Mouse (Mus musculus) right cerebral cortex, postnatal 4 days (tissue): ENCODE results near the gene Tlr9.

Experiments used
- DNase-seq: peaks from one replicate; pipeline ENCODE4 v3.0.0-alpha.2; 2022

Gene Tlr9

DNA sequence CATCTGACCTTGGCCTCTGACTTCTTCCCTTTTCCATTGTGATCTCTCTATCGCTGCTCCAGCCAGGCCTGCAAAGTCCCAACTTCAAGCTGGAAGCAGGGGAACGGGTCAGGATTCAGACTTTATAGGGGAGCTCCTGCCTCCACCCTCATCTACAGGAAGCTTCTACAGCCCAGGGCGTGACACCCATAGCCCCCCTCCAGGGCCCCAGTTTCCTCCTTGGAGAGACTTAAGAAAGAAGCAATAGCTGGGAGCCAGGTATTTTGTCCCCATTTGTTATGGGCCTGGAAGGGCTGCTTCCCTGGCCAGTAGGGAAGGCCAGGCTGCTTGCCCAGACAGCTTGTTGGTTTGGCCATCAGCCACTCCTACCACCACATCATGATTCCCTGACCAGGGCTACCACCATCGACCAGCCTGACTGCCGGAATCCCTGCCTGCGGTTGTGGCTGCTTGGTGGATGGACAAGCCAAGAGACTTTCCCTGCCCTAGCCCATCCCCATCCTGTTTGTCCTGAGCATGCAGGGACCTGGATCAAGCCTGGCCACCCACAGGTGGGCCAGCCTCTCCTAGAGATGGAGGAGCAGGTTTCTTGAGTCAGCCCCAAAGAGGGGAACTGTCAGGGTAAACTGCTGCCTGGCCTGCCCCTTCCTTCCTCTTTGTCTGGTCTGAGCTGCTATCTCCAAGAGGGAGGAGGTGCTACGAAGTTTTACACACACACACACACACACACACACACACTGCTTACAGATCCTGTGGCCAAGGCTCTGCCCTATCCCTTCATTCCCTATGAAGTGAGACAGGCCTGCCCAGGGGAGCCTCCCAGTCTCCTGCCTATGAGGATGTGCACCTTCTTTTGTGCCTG is 18.2 kb upstream of the Tlr9 start:
- no peak for DNase-seq

DNA sequence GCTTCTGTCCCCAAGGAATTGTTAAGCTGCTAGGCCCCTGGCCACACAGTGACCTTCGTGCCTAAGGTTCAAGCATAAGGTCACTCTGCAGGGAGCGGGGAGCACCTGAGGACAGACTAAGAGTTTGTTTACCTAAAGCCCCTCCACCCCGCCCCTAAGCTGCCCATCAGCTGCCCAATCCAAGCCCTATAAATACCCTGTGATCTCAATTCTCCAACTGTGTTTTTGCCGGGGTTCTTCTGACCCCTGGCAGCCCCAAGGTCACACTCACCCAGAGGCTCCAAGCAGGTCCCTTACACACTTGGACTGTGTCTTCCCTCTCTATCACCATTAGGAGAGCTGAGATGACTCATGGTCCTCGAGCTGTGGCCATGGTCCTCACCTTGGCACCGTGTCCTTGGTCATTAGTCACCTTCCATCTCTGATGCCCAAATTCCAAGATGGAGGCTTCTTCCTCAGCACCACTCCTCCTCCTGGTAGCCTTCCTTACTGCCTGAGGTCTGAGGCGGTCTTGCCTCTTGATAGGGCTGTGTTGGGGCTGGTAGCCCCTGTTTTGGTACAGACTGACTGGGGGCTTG is 16.6 kb upstream of the Tlr9 start:
- DNase-seq = no peak

DNA sequence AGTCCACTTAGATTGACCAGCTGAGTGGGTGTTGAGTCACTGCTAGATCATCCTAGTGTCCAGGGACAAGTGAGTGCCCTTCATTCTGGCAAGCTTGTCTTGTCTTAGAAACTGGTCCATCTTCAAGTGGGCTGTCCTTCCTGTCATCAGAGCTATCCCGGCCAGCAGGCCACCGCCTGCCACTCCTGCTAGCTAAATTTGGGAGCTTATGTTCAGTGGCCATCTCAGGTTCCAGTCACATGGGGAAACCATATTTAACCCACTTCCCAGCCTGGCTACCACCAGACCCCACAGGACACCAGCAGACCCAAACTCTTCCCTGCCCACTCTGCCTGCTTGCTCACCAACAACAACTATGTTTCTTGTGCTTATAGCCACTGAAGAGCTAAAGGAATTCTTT is 15.9 kb upstream of the Tlr9 start:
- no peak for DNase-seq

DNA sequence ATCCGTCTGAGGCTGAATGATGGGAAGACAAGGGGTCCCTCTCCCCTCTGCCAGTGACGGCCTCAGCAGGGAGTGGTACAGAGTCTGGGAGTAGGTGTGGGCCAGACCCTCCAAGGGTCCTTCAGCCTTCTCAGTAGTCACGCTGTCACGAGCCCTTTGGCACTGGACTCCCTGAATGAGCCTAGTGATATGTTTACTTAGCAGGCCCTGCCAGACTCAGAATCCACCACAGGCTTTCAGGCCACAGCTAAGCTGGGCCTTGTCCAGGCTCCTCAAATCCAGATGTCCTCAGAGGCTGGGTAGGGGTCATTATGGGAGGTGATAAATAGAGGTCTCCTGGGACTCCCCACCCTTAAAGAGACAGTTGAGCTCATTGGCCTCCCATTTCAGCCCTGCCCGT is 14.2 kb upstream of the Tlr9 start:
- no peak for DNase-seq

DNA sequence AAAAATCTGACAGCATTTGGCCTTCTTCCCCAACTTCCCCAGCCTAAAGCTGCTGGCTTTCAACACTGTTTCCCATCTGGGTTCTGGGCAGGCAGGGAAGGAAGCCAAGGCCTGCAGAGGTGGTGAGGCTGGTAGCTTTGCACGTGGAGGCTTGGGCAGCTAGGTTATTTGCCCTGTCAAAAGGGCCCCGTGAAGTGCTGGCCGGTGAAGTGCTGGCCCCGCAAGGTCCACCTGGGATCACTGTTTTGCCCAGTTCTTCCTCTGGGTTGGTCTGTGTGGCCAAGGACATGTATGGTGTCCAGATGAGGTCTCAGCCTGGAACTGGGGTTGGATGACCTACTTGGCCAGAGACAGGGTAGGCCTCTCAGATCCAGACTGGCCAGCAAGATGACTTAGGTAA is 12.4 kb upstream of the Tlr9 start:
- no peak for DNase-seq

GRCm38 (mm10) chr9:106210853-106211609 is 11.4 kb upstream of the Tlr9 start:
- DNase-seq = no peak

- DNase-seq = peak; percentile 95
These were observed 10.5 kb upstream of the Tlr9 start for GRCm38 (mm10) chr9:106211680-106212593.

DNA sequence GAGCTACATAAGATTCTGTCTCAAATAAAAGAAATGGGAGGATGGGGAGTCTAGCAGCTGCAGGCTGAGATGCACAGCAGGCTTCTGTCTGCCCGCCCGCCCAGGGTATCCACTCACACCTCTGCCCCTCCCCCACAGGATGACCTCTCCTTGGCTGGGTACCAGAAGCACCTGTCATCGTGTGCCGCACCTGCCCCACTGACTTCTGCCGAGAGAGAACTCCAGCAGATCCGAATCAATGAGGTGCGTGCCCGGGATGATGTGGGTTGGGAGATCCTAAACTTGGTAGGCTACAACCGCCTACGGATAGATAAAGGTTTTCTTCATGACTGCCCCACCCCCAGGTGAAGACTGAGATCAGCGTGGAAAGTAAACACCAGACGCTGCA is 9.8 kb upstream of the Tlr9 start:
- no peak for DNase-seq

DNA sequence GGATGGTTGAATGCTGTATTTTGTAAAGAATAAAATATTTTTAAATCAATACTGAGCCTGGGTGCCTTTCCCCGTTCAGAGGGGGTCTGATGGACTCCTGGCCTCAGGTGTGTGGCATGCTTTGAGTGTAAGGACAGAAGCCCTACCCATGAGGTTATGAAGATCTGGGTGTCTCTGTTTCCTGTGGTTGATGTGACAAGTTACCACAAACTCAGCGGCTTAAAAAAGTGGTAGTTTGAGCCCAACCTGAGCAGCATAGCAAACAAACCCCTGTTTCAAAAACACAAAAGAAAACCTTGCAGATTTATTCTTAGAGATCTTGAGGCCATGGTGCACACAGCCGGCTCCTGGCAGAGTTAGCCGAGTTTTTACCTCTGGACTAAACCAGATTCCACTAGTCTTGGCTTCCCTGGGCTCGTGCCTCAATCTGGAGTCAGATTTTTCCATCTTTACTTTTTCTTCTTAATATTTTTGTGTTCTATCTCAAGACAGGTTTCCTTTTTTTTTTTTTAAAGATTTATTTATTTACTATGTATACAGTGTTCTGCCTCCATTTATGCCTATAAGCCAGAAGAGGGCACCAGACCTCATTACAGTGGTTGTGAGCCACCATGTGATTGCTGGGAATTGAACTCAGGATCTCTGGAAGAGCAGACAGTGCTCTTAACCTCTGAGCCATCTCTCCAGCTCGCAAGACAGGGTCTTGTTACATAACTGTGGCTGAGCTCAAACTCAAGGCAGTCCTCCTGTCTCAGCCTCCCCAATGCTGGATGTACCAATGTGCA is 6.9 kb upstream of the Tlr9 start:
- DNase-seq = no peak

DNA sequence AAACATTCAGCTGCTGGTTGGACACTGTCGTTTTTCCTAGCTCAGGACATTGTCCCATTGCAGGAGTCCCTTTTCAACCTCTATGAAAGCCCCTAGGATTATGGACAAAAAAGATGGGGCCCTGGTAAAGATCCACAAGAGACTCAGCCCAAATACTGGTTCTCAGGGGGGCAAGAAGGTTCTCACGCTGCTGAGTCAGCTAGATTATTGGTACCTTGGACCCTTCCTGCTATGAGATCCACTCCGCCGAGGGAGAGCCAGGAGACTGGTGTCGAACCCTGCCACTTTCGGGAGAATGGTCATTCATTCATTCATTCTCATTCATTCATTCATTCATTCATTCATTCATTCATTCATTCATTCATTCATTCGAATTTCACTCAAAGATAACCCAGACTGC is 5.4 kb upstream of the Tlr9 start:
- DNase-seq = no peak

GRCm38 (mm10) chr9:106220894-106221523 is 1.4 kb upstream of the Tlr9 start:
- no peak for DNase-seq

DNA sequence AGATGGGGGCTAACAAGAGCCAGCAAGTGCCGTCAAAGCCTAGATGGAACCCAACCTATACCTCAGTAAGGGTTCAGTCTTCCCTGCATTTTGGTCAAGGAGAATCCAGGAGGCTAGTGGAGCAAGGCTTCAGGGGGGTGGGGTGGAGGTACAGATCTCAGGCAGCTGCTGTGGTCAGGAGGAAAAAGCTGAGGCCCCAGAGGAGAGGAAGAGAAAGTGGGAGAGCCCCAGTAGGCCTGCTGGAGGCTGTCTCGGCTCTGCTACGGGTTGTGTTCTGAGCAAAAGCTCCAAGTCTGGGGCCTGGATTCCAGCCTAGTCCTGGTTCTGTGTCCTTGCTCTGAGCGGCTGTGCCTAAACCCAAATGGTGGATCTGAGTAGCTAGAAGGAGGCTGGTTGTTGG is 596 bp downstream of the Tlr9 start:
- DNase-seq = no peak

DNA sequence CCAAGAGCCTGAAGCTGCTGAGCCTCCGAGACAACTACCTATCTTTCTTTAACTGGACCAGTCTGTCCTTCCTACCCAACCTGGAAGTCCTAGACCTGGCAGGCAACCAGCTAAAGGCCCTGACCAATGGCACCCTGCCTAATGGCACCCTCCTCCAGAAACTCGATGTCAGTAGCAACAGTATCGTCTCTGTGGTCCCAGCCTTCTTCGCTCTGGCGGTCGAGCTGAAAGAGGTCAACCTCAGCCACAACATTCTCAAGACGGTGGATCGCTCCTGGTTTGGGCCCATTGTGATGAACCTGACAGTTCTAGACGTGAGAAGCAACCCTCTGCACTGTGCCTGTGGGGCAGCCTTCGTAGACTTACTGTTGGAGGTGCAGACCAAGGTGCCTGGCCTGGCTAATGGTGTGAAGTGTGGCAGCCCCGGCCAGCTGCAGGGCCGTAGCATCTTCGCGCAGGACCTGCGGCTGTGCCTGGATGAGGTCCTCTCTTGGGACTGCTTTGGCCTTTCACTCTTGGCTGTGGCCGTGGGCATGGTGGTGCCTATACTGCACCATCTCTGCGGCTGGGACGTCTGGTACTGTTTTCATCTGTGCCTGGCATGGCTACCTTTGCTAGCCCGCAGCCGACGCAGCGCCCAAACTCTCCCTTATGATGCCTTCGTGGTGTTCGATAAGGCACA is 3.2 kb downstream of the Tlr9 start:
- DNase-seq = no peak

- DNase-seq = peak; percentile 38
These were observed 3.8 kb downstream of the Tlr9 start for GRCm38 (mm10) chr9:106226151-106226682.

GRCm38 (mm10) chr9:106227790-106228429 is 5.5 kb downstream of the Tlr9 start:
- no peak for DNase-seq

GRCm38 (mm10) chr9:106230051-106230733 is 7.8 kb downstream of the Tlr9 start:
- no peak for DNase-seq

- DNase-seq = no peak
These were observed 8.3 kb downstream of the Tlr9 start for GRCm38 (mm10) chr9:106230734-106231106.

- DNase-seq = no peak
These were observed 8.8 kb downstream of the Tlr9 start for GRCm38 (mm10) chr9:106231220-106231619.

GRCm38 (mm10) chr9:106231816-106232215 is 9.4 kb downstream of the Tlr9 start:
- no peak for DNase-seq

GRCm38 (mm10) chr9:106232956-106233355 is 10.6 kb downstream of the Tlr9 start:
- no peak for DNase-seq
